Mouse (Mus musculus): ENCODE measurements around the gene Dctn5.

Dctn5 gene

DNA sequence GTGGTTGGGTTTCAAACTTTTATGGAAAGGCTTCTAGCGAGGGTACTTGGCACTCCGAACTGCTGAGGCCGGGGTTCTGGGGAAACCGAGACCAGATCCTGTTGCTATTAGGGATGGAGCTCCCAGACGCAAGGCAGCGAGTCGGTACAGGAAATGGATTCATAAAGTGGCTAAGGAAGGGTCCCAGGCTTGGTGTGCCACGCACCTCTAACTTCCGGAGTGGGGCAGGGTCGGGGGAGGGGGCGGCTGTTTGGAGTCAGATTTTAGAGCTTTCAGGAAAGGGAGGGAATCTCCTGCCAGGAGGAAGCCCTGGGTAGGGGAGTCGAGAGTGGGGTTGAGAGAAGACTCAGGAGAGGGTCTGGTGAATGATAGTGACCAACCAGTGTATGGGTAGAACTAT lies 27.2 kb downstream of the Dctn5 start:
- no peak for DNase-seq (ENCODE audit: low read depth, low spot score)

GRCm38 (mm10) chr7:122163766-122164165 lies 30.9 kb downstream of the Dctn5 start:
- no peak for DNase-seq (ENCODE audit: low read depth, low spot score)

- no peak for DNase-seq (ENCODE audit: low read depth, low spot score)
Observed at GRCm38 (mm10) chr7:122167203-122167602, 34.4 kb downstream of the Dctn5 start.

GRCm38 (mm10) chr7:122170705-122171104 lies 37.9 kb downstream of the Dctn5 start:
- no peak for DNase-seq (ENCODE audit: low read depth, low spot score)

GRCm38 (mm10) chr7:122171613-122172012 lies 38.8 kb downstream of the Dctn5 start:
- no peak for DNase-seq (ENCODE audit: low read depth, low spot score)

GRCm38 (mm10) chr7:122180720-122181119 lies 47.9 kb downstream of the Dctn5 start:
- no peak for DNase-seq (ENCODE audit: low read depth, low spot score)

- DNase-seq (ENCODE audit: low read depth, low spot score): no peak
Observed at GRCm38 (mm10) chr7:122184569-122184968, 51.7 kb downstream of the Dctn5 start.

DNA sequence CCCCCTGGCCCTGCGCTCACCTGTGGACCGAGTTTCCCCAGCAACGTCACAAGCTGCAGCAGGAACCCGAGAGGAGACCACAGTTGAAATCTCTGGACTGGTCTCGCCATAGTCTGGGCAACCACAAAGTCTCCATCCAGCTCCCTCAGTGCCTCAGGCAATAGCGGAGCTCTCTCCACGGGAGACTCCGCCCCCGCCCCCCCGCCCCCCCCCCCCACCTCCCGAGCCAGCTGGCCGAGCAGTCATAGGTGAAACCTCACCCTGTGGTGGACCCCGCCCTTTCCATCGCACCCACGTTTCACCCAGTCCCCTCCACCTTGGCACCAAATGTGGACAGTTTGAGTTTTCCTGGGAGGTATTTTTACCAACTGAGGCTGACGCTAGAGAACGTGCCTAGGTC lies 53.2 kb downstream of the Dctn5 start, which contains the start of gene Ern2:
Ern2 (minus strand) TSS at position 165 of the 400 bp plus-strand sequence.
- no peak for DNase-seq (ENCODE audit: low read depth, low spot score)

- peak; percentile 83 for DNase-seq (ENCODE audit: low read depth, low spot score)
Observed at GRCm38 (mm10) chr7:122189484-122189883, 56.6 kb downstream of the Dctn5 start.

GRCm38 (mm10) chr7:122191097-122191496 lies 58.3 kb downstream of the Dctn5 start:
- DNase-seq (ENCODE audit: low read depth, low spot score): peak; percentile 58

- peak; percentile 26 for DNase-seq (ENCODE audit: low read depth, low spot score)
Observed at GRCm38 (mm10) chr7:122193919-122194318, 61.1 kb downstream of the Dctn5 start.

GRCm38 (mm10) chr7:122196771-122197170 lies 63.9 kb downstream of the Dctn5 start:
- DNase-seq (ENCODE audit: low read depth, low spot score): no peak

- peak; percentile 83 for DNase-seq (ENCODE audit: low read depth, low spot score)
Observed at GRCm38 (mm10) chr7:122197306-122197705, 64.5 kb downstream of the Dctn5 start.
